Mouse (Mus musculus) liver, adult 2 months (tissue): ENCODE measurements at regions not wholly inside any gene's neighbourhood (a gene's known extent, or its start where the extent isn't known, plus 50 kb on each side); places are given as distances from the start of the nearest gene placed in this dataset.

Source experiments
- CTCF ChIP-seq: fragments of 200-500 bp; IDR thresholded peaks from 2 replicates; pipeline ENCODE4 v1.5.1; 2011; ENCODE audit warnings: low read depth, low read length, control low read depth
- POLR2A ChIP-seq: fragments of 200-500 bp; IDR thresholded peaks from 2 replicates; pipeline ENCODE4 v1.6.1; 2011; ENCODE audit warnings: low read length, control low read depth; ENCODE audit not compliant: insufficient read depth; ENCODE audit errors: extremely low read depth

- TF ChIP-seq CTCF (no peak), POLR2A (no peak)
Measured at GRCm38 (mm10) chr2:145086118-145086517, 81.4 kb upstream of the Slc24a3 start.
